Mouse (Mus musculus): ENCODE measurements around the gene Pde4c. TPM values are rescaled to one million over a fixed set of nuclear protein-coding genes. Genes with fewer than 3 reads are reported as not detected.

Pde4c gene
- total RNA-seq, 2 experiments from 2014 or later = 1.4 to 2.0 TPM

- peak; percentile 91 to 94 for DNase-seq
Observed at GRCm38 (mm10) chr8:70752000-70752764, 28.7 kb downstream of the Pde4c start.

GRCm38 (mm10) chr8:70753151-70753550 is 29.6 kb downstream of the Pde4c start:
- peak; percentile 95 to 97 for DNase-seq

- DNase-seq = peak; percentile 97 to 99
Observed at GRCm38 (mm10) chr8:70754043-70754870, 30.7 kb downstream of the Pde4c start, which contains the start of gene Rab3a. Rab3a (plus strand) TSS chr8:70754679.

GRCm38 (mm10) chr8:70754871-70755660 is 31.5 kb downstream of the Pde4c start:
- peak in 1 of 2 experiments; percentile 13 for DNase-seq

GRCm38 (mm10) chr8:70755661-70756475 is 32.3 kb downstream of the Pde4c start:
- DNase-seq = peak; percentile 9 to 13

GRCm38 (mm10) chr8:70756476-70757040 is 33.0 kb downstream of the Pde4c start:
- DNase-seq = peak in 1 of 2 experiments; percentile 4

- DNase-seq = peak in 1 of 2 experiments; percentile 6
Observed at GRCm38 (mm10) chr8:70757523-70758307, 34.2 kb downstream of the Pde4c start.

GRCm38 (mm10) chr8:70758308-70758615 is 34.7 kb downstream of the Pde4c start:
- DNase-seq = no peak

- DNase-seq = no peak
Observed at GRCm38 (mm10) chr8:70758616-70759561, 35.4 kb downstream of the Pde4c start.

GRCm38 (mm10) chr8:70760350-70760749 is 36.8 kb downstream of the Pde4c start:
- no peak for DNase-seq

GRCm38 (mm10) chr8:70760775-70761406 is 37.4 kb downstream of the Pde4c start, which contains the start of gene Mpv17l2:
Mpv17l2 (minus strand) TSS chr8:70760946.
- DNase-seq = peak; percentile 97 to 99

GRCm38 (mm10) chr8:70762118-70762517 is 38.6 kb downstream of the Pde4c start:
- no peak for DNase-seq

GRCm38 (mm10) chr8:70763354-70763753 is 39.8 kb downstream of the Pde4c start:
- peak in 1 of 2 experiments; percentile 77 for DNase-seq

GRCm38 (mm10) chr8:70764026-70764425 is 40.5 kb downstream of the Pde4c start:
- DNase-seq = no peak

GRCm38 (mm10) chr8:70764676-70765075 is 41.2 kb downstream of the Pde4c start:
- DNase-seq = no peak

- DNase-seq = no peak
Observed at GRCm38 (mm10) chr8:70765329-70765728, 41.8 kb downstream of the Pde4c start.

- DNase-seq = peak; percentile 62 to 66
Observed at GRCm38 (mm10) chr8:70765838-70766570, 42.5 kb downstream of the Pde4c start.

Data from heart, adult 18-20 months (tissue).